Mouse (Mus musculus) E14TG2a.4 (cell line): ENCODE measurements around the gene Tfr2.

Source experiments
- CTCF ChIP-seq: conservative IDR thresholded peaks from 2 replicates; pipeline ENCODE4 v1.5.1; 2014; ENCODE audit warnings: low read length
- NANOG ChIP-seq: IDR thresholded peaks from 2 replicates; pipeline ENCODE4 v1.6.1; 2014; ENCODE audit warnings: borderline replicate concordance, low read length, mixed read lengths

DNA sequence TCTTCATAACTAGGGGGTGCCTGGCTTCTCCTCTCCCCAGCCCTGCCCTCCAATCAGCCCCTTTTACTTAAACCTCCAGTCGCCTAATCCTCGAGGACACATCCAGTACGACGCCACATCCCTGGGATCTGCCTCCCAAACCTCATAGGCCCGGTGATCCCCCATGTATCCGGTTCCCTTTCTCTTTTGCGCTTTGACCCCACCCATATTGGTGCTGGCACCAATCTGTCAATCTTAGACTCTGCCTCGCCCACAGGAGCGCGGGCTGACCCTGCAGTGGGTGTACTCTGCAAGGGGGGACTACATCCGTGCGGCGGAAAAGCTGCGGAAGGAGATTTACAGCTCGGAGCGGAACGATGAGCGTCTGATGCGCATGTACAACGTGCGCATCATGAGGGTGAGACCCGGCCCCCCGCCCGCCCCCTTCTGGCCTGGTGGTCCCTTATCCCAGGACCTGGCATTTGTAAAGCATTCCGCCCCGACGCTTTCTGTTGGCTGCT, 14.1 kb downstream of the Tfr2 start:
- TF ChIP-seq CTCF: no peak
- no peak for TF ChIP-seq NANOG
